Mouse (Mus musculus): Measurements from ENCODE around the gene Qsox1.

Gene Qsox1

DNA sequence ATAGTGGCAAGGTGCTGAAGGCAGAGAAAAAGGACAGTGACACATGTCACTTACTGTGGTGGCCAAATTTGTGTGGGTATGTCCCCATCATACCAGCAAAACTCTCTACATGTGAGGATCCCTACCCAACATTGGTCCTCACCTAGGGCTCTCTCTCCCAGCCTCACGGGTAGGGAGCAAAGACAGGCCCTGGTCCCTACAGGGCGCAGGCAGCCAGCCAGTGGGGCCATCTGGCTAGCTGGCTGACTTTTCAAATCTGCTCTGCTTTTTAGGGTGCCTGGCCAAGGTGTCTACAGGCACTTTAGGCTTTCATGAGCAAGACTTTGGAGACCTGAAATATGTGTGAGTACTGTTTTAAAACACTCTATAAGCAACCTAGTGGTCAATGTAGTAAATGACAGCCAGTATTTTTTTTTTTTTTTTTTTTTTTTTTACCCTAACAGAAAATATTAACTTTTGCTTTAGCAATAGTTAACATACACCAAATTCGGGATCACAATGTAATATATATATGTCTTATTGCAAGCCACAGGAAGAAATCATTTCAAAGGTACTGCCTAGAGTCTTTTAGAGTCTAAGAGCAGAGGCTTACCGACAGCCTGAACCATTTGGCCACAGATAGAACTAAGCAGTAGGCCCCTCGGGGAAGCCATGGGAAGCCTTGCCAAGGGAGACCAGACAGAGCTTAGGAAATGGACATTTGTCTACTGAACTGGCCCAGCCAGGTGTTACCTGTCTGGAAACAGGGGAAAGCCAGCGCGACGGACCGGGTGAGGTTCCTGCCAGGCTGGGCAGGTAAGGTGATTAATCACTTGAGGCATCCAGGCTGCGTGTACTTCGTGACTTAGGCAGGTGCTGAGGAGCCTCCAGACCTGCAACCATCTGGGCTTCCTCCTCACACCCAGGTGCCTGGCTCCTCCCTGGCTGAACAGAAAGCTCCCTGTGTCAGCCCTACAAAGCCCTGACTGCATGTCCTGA is 11.4 kb downstream of the Qsox1 start:
- no peak for DNase-seq (ENCODE audit: low spot score in 2 of 2)

DNA sequence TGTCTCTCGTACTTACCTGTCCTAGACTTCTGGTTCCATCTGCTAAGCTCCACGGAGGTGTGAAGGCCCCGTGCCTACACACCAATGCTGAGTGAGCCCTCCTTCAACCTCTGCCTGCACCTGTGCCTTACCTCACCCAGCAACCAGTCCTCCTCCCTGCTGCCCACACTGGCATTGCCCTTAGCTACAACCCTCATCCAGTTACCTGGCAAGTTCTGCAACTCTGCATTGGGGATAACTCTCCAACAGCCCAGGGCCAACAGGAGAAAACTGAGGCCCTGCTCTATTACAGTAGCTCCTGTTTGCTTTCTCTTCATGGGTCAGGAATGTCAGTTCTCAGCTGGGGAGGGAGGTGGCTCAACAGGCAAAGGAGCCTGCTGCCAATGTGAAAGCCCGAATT is 14.7 kb downstream of the Qsox1 start:
- no peak for DNase-seq (ENCODE audit: low spot score in 2 of 2)

DNA sequence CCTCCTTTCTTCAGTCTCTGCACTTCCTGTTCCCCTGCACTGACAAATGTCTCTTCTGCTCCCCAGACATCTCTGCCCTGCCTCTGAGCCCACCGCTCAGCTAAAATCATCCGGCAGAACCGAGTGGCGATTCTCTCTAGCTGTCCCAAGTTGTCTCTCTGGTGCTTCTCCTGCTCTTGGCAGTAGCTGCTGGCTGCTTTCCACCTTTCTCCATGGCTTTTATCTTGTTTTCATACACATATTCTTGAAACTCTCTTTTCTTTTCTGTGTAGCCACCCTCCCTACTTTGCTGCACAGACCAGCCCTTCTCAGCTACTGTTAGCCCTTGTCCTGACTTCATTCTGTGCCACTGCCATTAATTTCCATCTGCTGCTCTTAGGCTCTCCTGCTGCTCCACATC is 15.3 kb downstream of the Qsox1 start:
- DNase-seq (ENCODE audit: low spot score in 2 of 2) = no peak

DNA sequence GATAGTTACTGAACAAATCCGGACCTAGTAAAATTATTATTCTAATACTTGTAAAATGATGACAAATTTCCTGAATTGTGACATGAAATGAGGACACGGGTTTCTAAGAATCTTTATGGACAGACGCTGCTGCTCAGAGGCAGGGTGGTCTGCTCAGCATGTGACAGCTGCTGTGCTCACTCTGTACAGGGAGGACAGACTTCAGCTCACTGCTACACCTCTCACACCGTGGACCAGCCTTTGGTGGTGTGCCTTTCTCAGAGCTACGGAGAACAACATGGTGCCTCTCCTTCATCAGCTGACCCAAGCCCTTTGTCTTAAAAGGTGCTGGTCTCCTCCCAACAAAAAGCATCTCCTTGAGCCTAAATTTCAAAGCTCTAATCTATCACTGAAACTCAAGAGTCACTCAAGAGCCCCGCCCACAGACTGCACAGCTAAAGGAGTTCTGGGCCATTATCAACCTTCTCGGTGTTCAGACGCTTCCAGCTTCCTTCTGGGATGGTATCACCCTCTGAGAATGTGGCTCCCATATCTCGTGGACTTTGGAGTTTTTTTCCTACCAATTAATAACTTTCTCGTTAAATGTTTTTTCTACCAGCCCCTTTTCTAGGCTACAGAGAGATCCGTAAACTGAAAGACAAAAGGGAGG is 15.8 kb downstream of the Qsox1 start:
- no peak for DNase-seq (ENCODE audit: low spot score in 2 of 2)

DNA sequence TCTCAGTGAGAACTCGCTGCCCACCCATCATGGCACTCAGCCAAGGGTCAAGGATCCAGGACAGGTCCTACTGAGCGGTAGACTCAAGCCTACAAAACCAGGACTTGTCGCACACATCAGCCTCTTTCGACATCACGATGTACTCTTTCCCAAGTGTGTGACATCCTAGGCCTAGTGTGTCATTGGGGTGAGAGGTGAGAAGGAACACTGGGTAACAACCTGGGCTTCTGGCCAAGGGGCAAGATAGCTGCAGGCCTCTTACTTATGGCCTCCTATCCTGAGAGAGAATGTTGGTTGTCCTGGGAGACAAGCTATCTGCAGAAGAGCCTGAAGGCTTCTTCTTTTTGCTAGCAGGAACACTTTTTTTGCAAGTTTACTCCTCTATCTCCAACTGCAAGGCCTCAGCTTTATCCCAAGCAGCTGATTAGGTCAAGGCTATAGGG is 16.9 kb downstream of the Qsox1 start:
- no peak for DNase-seq (ENCODE audit: low spot score in 2 of 2)

DNA sequence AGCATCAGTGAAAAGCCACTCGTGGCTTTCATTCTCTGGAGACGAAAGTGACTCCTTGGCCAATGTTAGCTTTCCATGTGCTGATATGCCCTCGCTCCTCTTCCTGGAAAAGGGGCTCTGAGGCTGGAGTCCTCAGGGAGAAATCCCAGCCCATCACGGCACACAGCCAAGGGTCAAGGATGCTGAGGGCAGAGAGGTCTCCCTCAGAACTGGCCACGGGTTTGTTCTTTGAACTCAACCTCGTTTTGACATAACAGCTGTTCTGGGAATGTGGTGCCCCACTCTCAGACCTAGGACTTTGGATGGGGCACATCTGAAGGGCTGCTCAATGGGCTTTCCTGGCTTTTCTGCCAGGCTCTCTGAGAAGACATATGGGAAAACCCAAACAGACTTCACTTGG is 17.8 kb downstream of the Qsox1 start:
- DNase-seq (ENCODE audit: low spot score in 2 of 2) = no peak

DNA sequence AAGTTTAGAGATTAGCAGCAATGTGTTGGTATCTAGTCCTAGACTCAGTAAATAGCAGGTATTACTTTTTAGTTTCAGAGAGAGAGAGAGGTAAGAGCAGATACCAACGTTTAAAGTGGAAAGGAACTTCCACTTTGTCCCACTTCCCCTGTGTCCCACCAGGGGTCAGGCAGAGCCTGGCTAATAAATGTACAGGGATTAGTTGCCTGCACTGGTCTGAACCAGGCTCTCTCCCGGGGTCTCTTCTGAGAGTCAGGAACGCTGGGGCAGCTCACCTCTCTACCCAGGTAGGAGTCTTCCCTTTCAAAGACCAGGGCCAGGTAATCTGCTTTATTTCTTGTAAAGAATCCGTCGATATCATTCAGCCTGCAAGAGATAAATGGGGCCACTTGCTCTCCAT is 20.8 kb downstream of the Qsox1 start:
- DNase-seq (ENCODE audit: low spot score in 2 of 2) = no peak

DNA sequence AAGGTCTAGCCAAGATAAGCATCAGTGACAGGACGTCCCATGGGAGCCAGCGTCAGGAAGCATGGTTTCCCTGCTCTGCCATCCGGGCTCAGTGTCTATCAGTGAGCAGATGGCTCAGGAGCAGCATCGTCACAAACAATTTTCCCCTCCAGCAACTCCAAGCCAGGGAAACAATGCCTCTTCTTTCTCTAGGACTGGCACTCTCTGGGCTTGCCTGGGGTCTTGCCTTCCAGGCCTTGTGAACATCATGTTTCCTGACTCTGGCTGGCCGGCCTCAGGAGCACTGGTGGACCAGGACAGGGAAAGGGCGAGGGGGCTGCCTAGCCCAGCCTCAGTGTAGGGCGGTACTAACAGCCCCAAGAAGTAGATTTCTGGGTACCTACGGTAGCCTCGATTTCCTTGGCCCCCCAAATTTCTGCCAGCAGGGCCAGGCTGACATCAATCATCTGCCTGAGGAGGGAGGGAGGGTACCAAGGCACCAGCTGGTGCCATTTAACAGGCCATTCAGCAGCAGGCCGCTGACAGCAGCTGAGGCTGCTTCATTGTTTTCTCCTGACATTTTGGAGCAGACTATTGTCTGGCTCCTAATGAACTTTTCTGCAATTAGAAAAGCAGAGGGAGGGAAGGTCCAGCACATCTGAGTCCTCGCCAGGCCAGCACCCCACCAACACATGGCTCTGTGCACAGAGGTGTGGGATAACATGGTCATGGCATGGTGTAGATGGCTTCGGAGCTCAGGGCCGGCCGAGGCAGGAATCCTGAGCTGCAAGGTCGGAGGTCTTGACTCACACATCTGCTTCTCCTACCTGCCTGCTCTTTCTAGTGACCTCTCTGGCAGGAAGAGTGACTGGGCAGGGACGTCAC is 22.3 kb downstream of the Qsox1 start:
- no peak for DNase-seq (ENCODE audit: low spot score in 2 of 2)

DNA sequence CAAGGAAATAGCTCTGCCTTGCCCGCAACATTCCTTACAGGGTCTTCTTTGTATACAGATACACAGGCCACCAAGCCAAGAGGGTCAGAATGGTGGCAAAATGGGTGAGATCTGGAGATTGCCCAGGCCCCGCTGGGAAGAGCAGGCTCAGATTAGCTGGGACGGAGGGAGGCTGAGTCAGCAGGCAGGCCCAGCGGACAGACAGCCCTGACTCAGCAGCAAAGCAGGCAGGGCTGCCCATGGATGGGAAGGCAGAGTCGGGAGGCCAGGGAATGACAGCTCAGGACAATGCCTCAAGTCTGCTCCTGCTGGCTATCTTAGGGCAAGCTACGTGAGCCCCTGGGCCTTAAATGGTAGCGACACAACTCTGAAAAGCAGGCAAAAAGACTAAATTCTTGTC is 26.8 kb downstream of the Qsox1 start:
- DNase-seq (ENCODE audit: low spot score in 2 of 2) = no peak

DNA sequence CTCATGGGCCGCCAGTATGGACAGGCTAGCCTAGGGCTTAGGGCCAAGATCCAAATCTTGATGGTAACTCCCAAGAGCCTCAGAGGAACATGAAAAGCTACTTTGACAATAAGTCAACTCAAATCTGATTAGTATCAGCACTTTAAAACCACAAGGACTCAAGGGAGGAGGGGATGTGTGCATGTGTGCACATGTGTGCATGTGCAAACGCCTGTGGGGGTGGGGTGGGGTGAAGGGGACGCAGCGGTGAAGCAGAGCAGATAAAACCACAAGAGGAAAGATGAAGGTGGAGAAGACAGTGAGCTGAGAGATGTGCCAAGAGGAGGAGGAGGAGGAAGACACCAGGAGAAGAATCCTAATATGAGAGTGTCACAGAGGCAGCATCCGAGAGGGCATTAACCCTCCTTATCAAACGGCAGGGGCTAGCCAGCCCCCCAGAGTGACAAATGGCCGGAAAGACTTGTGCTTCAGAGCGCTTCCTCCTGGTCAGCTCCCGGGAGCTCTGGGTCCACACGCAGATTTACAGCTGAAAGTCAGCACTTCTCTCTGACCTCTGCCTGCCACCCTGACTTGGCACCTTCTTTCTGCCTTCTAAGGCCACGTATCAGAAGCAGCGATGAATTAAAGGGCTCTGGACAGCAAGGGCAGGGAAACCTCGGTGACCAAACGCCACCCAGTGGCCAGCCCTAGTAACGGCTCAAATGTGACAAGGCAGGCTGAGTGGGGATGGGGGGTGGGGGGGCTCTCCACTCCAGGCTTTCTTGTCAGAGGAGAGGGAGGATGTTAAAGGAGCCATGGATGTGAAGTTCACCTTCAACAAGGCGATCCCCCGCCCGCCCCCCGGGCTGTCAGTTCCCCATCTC is 28.1 kb downstream of the Qsox1 start:
- peak; percentile 36 to 54 for DNase-seq (ENCODE audit: low spot score in 2 of 2)

DNA sequence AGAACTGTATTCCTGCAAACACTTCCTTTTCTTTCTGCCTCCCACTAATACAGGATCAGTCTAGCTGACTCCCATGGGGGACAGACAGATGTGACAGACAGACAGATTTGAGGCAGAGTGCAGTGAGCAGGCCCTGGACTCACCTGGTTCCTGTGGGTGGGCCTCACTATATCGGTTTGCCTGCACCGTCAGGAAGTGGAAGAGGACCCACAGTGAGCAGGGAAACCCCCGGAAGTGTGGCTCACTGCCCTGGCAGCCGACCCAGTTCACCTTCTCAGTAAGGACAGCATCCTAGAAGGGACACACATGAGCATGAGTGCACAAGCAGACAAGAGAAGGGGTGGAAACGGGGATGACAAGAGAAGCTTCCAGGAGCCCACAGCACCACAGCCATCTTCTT is 30.3 kb downstream of the Qsox1 start:
- DNase-seq (ENCODE audit: low spot score in 2 of 2) = peak; percentile 42 to 44

DNA sequence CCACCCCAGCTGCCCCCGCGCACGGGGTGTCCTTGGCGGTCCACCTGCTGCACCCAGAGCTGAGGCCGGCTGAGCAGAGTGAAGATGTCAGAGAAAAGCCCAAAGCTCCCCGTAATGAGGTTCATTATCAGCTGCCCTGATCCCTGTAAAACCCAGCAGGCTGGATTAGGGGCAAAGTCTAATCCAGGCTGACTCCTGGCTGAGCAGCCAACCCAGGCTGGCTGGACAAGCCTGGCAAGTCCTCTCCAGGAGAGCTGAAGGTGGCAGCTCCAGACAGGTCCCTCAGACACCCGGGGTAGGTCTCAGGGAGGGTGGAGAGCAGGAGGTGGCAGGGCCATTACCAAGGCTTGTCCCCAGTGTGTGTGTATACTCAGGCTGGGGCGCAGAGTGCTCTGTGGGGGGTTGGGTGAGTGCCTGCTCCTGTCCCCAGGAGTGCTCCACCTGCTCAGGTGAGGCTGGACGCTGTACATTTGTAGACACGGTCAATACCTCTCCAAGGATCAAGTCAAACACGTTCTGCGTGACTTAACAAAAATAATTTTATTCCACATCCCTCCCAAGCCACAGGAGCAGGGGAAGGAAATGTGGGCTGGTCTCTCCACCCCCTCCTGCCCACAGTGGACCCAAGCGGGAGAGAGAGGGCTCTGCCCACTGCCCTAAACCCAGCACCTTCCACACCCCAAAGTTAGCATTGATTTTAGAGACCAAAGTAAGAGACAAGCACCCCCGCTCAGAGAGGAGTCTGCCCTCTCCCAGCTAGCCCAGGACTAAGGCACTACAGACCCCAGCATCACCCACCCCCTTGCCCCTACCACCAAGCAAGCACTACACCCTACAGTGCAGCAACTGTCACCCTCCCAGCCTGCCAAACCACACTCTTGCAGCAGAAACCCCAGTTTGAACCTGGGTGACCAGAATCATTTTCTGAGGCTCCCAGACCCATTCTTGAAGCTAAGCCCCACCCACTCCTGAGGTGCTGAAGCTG is 34.8 kb downstream of the Qsox1 start:
- DNase-seq (ENCODE audit: low spot score in 2 of 2) = no peak

DNA sequence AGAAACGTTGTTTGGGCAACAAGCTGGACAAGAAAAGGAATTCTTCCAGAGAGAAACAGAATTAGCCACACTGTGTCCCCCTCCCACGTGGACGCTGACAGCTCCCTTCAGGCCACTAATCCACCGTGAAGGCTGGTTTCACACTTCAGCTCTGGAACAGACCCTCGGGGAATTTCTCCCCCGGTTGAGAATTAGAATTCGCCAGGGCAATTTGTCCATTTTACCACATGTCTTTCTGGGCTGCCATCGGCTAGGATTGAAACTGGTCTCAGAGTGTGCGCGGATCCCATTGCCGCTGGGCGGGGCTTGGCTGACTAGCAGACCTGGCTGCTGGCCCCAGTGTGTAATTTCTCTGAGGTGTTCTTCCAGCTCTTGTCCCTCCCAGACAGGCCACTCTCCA is 53.5 kb downstream of the Qsox1 start:
- no peak for DNase-seq (ENCODE audit: low spot score in 2 of 2)

DNA sequence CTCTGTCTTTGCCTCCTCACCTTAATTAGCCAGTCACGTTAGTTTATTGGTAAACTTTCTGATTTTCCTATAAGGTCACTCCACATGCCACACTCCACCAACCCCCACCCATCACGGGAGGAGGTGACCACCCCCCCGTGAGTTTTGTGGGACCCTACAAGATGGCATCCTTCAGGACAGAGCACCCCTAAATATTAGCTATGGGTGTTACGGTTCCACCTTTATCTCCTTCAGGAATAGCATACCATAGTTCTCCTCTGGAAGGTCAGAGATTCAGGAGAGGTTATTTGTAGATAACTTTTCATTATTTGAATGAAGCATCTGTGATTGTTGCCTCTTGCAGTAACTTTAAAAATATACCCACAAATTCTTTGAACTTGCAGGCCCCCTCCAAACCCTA is 54.0 kb downstream of the Qsox1 start:
- DNase-seq (ENCODE audit: low spot score in 2 of 2) = no peak

DNA sequence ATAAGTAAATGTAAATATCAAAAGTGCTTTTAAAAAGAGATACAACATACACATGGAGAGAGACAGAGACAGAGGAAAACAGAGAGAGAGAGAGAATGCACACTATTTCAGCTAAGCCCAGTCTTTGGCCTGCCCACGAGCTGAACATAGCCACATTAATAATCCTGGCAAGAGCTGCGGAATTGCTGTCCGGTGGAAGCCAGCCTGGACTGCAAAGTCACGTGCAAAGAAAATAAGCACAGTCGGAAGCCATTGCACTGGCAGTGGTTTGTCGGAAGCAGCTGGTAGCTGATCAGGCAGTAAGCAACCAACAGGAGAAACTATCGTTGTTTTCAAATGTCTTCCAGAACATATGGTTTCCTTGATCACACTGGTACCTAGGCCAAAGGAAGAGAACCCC is 55.1 kb downstream of the Qsox1 start:
- no peak for DNase-seq (ENCODE audit: low spot score in 2 of 2)

DNA sequence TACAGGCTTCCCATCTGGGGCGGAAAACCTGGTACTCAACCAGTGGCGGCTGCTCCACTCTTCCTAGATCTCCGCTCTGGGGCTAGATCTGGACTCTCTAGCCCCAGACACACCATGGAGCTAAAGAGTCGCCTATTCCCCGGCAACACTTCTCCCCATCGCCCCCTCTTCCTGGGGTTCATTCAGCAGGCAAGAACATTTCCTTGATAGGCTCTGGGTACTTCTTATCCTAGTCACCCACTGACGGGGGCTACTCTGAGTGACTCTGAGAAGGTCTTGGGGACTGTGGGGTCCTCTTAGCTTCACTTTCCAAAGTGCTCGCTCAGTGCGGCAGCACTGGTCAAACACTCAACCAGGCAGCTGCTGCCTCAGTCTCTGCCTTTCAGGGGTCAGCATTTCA is 59.3 kb downstream of the Qsox1 start:
- DNase-seq (ENCODE audit: low spot score in 2 of 2) = no peak

DNA sequence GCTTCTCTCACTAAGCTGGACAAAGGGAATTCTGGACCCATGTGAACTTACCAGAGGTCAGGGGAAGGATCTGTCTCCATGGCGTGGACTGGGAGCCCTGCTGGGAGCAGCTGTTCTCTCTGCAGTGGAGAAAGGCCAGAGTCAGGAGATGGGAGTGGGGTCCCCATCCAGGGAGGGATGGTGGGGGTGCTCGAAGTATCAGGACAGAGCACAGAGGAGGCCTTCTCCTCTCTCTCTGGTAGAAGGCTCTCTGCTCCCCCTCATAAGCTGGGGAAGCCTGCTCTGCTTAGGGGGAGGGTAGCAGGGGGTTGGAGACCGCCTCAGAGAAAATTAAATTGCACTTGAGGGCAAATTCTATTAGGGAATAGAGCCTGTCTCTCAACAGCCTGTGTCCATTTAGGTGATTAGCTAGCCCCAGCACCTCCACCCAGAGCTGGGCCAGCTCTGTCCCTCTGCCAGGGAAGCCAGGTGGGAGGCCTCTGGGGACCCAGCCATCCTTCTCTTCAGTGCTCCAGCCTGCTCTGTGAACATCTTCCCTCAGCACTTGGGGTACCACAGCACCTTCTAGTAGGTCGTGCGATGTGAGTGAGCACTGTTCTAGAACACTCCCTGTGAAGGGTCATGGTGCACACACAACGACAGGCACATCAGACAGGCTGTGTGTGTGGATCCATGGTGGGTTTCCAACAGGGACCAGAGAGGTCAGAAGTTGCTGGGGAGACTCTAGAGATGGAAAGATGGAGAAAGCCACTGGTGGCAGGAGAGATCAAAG is 61.0 kb downstream of the Qsox1 start, which contains the start of gene Lhx4:
TSS of gene Lhx4 (minus strand) at position 201 of the 772 bp plus-strand sequence.
- no peak for DNase-seq (ENCODE audit: low spot score in 2 of 2)

DNA sequence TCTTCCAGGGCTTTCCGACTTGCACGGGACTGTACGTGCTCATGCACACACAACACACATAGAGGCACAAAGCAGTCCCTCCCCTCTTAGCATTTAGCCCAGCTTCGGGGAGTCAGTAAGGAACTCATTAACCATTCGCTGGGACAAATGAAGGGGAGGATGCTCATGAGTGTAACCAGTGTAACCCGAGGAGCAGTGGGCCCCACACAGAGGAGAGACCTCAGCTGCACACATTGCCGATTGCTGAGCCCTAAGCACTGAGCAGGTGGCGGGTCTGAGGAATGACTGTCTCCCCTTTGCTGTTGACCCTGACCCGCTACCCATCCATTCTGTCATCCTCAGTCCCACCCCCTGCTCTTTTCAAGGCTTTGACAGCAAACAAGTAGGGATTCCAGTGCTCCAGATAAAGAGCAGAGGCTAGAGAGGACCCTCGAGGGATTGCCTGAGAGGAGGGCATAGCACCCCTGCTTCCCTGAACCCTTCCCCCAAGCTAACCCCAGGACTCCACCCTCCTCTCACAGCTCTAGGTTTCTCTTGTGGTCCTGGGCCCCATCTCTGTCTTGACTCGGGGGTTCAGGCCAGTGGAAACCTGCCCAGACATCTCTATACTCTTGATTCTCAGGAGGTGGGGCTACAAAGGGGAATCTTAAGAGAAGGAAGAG is 62.0 kb downstream of the Qsox1 start:
- no peak for DNase-seq (ENCODE audit: low spot score in 2 of 2)

DNA sequence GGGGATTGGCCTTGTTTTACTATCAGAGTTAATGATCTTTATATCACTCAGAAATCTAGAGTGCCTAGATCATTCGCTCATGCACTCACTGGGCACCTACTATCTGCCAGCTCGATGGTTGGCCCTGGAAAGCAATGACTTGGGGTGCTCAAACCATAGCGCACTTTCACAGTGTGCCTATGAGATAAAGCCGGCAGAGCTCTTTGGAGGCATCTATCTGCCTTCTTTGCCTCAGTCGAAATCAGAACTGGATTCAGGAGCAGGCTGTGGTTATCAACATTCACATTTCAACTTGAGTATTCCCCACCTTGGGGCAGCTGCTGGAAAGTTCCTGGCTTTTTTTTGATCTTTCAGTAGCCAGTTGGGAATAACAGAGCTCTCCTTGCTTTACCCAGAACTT is 64.8 kb downstream of the Qsox1 start:
- DNase-seq (ENCODE audit: low spot score in 2 of 2) = no peak

All from thymus, postnatal 10 days (tissue).